Mouse (Mus musculus): ENCODE measurements around the gene St7.

- TF ChIP-seq CTCF (IDR thresholded peaks at IDR 0.05; ENCODE audit: low read depth) (no peak), EP300 (IDR thresholded peaks at IDR 0.05; ENCODE audit: low read depth) (no peak)
Observed at GRCm38 (mm10) chr6:17906289-17906688, 213.6 kb downstream of the St7 start.

Data from heart, postnatal 0 days (tissue).